Mouse (Mus musculus) liver, postnatal 0 days (tissue): Measurements from ENCODE around the gene Ccdc126. TPM values are rescaled to one million over a fixed set of nuclear protein-coding genes. Genes with fewer than 3 reads are reported as not detected.

ENCODE experiments used
- ATAC-seq: fragments of 200-750 bp; cut with Nextera tagmentation; 2 replicates; pipeline ENCODE4 v1.8.0; 2017; ENCODE audit warnings: mild to moderate bottlenecking, moderate library complexity
- DNase-seq: peaks from one replicate; pipeline ENCODE4 v3.0.0-alpha.2; 2016
- H3K27ac ChIP-seq: fragments of 300-500 bp; sonication (generic); 2 replicates; pipeline ENCODE4 v1.5.1; 2014; ENCODE audit warnings: antibody characterized with exemption, moderate library complexity, mild to moderate bottlenecking, low read depth
- H3K27me3 ChIP-seq: fragments of 300-500 bp; sonication (generic); 2 replicates; pipeline ENCODE4 v1.6.1; 2014; ENCODE audit warnings: low read length, control low read depth, mixed read lengths; ENCODE audit not compliant: insufficient read depth
- H3K36me3 ChIP-seq: fragments of 300-500 bp; sonication (generic); replicated peaks from 2 replicates; pipeline ENCODE4 v1.6.1; 2014; ENCODE audit warnings: mild to moderate bottlenecking, control low read depth, low read length, moderate library complexity, mixed read lengths; ENCODE audit not compliant: insufficient read depth
- H3K4me1 ChIP-seq: fragments of 300-500 bp; sonication (generic); 2 replicates; pipeline ENCODE4 v1.6.1; 2014; ENCODE audit warnings: antibody characterized with exemption, mild to moderate bottlenecking, control low read depth; ENCODE audit not compliant: insufficient read depth
- H3K4me2 ChIP-seq: fragments of 300-500 bp; sonication (generic); 2 replicates; pipeline ENCODE4 v1.6.1; 2014; ENCODE audit warnings: low read depth, mild to moderate bottlenecking, low read length, moderate library complexity, mixed read lengths
- H3K4me3 ChIP-seq: fragments of 300-500 bp; sonication (generic); 2 replicates; pipeline ENCODE4 v1.5.1; 2014; ENCODE audit warnings: low read depth, low read length
- H3K9ac ChIP-seq: fragments of 300-500 bp; sonication (generic); replicated peaks from 2 replicates; pipeline ENCODE4 v1.6.1; 2014; ENCODE audit warnings: mild to moderate bottlenecking, moderate library complexity
- H3K9me3 ChIP-seq: fragments of 300-500 bp; sonication (generic); 2 replicates; pipeline ENCODE4 v1.6.1; 2016; ENCODE audit warnings: mild to moderate bottlenecking, control low read depth, low read length, mixed read lengths
- CTCF ChIP-seq: sonication (generic); IDR thresholded peaks from 2 replicates; pipeline ENCODE4 v1.5.1; 2016; ENCODE audit warnings: antibody characterized with exemption, low read depth
- EP300 ChIP-seq: IDR thresholded peaks from 2 replicates; pipeline ENCODE4 v1.6.1; 2016; ENCODE audit warnings: antibody characterized with exemption, low read depth, mild to moderate bottlenecking
- WGBS: fragments of 180-500 bp; shearing (Covaris S2); extraction: QIAGEN DNeasy Blood & Tissue Kit; methylation state at CpG from one replicate; pipeline ENCODE4 v1.1.7; 2014; ENCODE audit not compliant: insufficient replicate concordance; 5-methylcytosine and 5-hydroxymethylcytosine counted together
- polyA plus RNA-seq: library from polyadenylated mRNA; unstranded; fragments of >200 nt; fragmentation: Nextera tagmentation; extraction: Ambion mirVana; gene quantifications from 2 replicates; pipeline ENCODE4 v1.2.1, GENCODE M21; 2015

Gene Ccdc126
- 3.6 and 3.8 TPM in 2 replicates for polyA plus RNA-seq

GRCm38 (mm10) chr6:49318966-49319594 lies at the start of gene Ccdc126:
TSS of gene Ccdc126 (plus strand) at chr6:49319274.
- Histone ChIP-seq H3K4me1 (no peaks in the 10 kb centered on the region), H3K4me2 (peak within 1 kb of the TSS; percentile 76), H3K9ac (peak within 1 kb of the TSS; percentile 78), H3K27ac (peak within 1 kb of the TSS; percentile 81), H3K27me3 (no peaks in the 10 kb centered on the region), H3K36me3 (no peaks in the 10 kb centered on the region), H3K9me3 (no peaks in the 10 kb centered on the region), H3K4me3 (peak within 1 kb of the TSS; percentile 68)
- DNase-seq (peak; percentile 97), ATAC-seq (peak; percentile 99)
- TF ChIP-seq CTCF (peak; percentile 71), EP300 (peak; percentile 44; the same call in 1 of the 2 replicates)
- WGBS: under 1% methylated on average over 47 of the region's 47 CpGs

GRCm38 (mm10) chr6:49269923-49270322 lies 49.2 kb upstream of the Ccdc126 start:
- H3K36me3 ChIP-seq: no peaks in the 10 kb centered on the region
- no peaks in the 10 kb centered on the region for H3K27me3 ChIP-seq
- no peak overlapping the region for H3K9ac ChIP-seq
- no peaks in the 10 kb centered on the region for H3K4me1 ChIP-seq
- DNase-seq: no peak
- H3K27ac ChIP-seq: no peak overlapping the region
- no peak for ATAC-seq
- no peaks in the 10 kb centered on the region for H3K9me3 ChIP-seq
- no peak overlapping the region for H3K4me2 ChIP-seq
- no peak overlapping the region for H3K4me3 ChIP-seq
- 58% methylated on average over 11 of the region's 11 CpGs for WGBS
- TF ChIP-seq CTCF: no peak
- no peak for TF ChIP-seq EP300

GRCm38 (mm10) chr6:49271815-49272214 lies 47.3 kb upstream of the Ccdc126 start:
- Histone ChIP-seq H3K4me2 (no peak overlapping the region), H3K4me3 (no peak overlapping the region), H3K4me1 (no peaks in the 10 kb centered on the region), H3K9ac (no peak overlapping the region), H3K27me3 (no peaks in the 10 kb centered on the region), H3K36me3 (no peaks in the 10 kb centered on the region), H3K9me3 (no peaks in the 10 kb centered on the region), H3K27ac (no peak overlapping the region)
- TF ChIP-seq CTCF (no peak), EP300 (no peak)
- WGBS: 73% methylated on average over 6 of the region's 6 CpGs
- ATAC-seq (no peak), DNase-seq (no peak)

- H3K9me3 ChIP-seq: no peaks in the 10 kb centered on the region
- H3K27me3 ChIP-seq: no peaks in the 10 kb centered on the region
- no peak overlapping the region for H3K9ac ChIP-seq
- no peak for DNase-seq
- WGBS: 66% methylated on average over 2 of the region's 2 CpGs
- H3K4me3 ChIP-seq: no peak overlapping the region
- no peak for ATAC-seq
- no peaks in the 10 kb centered on the region for H3K4me1 ChIP-seq
- H3K36me3 ChIP-seq: no peaks in the 10 kb centered on the region
- no peak overlapping the region for H3K27ac ChIP-seq
- TF ChIP-seq CTCF (no peak), EP300 (no peak)
- H3K4me2 ChIP-seq: no peak overlapping the region
Measured at GRCm38 (mm10) chr6:49272863-49273262, 46.2 kb upstream of the Ccdc126 start.

GRCm38 (mm10) chr6:49273934-49274333 lies 45.1 kb upstream of the Ccdc126 start:
- WGBS: 39% methylated on average over 4 of the region's 4 CpGs
- Histone ChIP-seq H3K9me3 (no peaks in the 10 kb centered on the region), H3K4me1 (no peaks in the 10 kb centered on the region), H3K27ac (no peak overlapping the region), H3K36me3 (no peaks in the 10 kb centered on the region), H3K4me2 (no peak overlapping the region), H3K27me3 (no peaks in the 10 kb centered on the region), H3K4me3 (no peak overlapping the region), H3K9ac (no peak overlapping the region)
- ATAC-seq (no peak; the same call in 1 of the 2 replicates), DNase-seq (no peak)
- TF ChIP-seq EP300 (no peak), CTCF (no peak)

GRCm38 (mm10) chr6:49274416-49275091 lies 44.5 kb upstream of the Ccdc126 start:
- ATAC-seq (no peak), DNase-seq (no peak)
- H3K36me3 ChIP-seq: no peaks in the 10 kb centered on the region
- no peaks in the 10 kb centered on the region for H3K9me3 ChIP-seq
- no peaks in the 10 kb centered on the region for H3K4me1 ChIP-seq
- no peak for TF ChIP-seq CTCF
- TF ChIP-seq EP300: no peak
- no peaks in the 10 kb centered on the region for H3K27me3 ChIP-seq
- H3K4me2 ChIP-seq: no peak overlapping the region
- no peak overlapping the region for H3K27ac ChIP-seq
- 69% methylated on average over 9 of the region's 9 CpGs for WGBS
- no peak overlapping the region for H3K9ac ChIP-seq
- no peak overlapping the region for H3K4me3 ChIP-seq
